11 mouse cellular contexts compared by ENCODE assay signal in the genomic region with DNA sequence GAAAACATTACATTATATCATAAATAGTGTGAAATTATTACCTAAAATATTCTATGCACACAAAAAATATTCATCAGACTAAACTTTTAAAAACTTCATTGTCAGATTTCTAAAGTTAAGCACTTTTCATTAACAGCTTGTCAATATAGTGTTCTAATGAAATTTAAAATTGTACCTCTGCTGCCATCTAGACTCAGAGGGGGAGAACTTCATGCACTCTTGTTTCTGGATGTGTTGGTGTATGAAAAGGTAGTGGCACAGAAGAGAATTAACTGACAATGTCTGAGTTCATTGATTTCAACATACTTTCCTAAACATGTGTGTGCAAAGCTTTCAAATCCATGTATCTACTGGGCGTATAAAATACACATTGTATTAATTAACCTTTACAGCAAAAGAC.
DNase-seq lines count a peak whose midpoint lies in the region; ATAC-seq and TF ChIP-seq lines count a peak whose summit lies in the region.
"Had no signal": no experiment of that assay in that cellular context is flagged by ENCODE, and none has a peak within 500 bp of the region (broad histone marks: within the 10 kb centered on the region; RNA-seq: fewer than 3 reads in every experiment).

No protein-coding gene starts in this region.

- no peaks in the 10 kb centered on the region for H3K36me3 ChIP-seq in heart, postnatal 0 days (replicated peaks; ENCODE audit: control insufficient read depth, insufficient read depth, low read length)
- H3K36me3 ChIP-seq in heart, embryonic 10.5 days: no peaks in the 10 kb centered on the region
- no peaks in the 10 kb centered on the region for H3K36me3 ChIP-seq in midbrain, embryonic 14.5 days (ENCODE audit: control insufficient read depth, insufficient read depth, low read length)
- H3K36me3 ChIP-seq in midbrain, embryonic 13.5 days: no peaks in the 10 kb centered on the region
- H3K36me3 ChIP-seq: embryonic facial prominence, embryonic 13.5 days; limb, embryonic 12.5 days had no signal

- no peak for TF ChIP-seq EP300 in heart, postnatal 0 days (IDR thresholded peaks at IDR 0.05; ENCODE audit: low read depth)

- peak; percentile 59 for TF ChIP-seq CTCF in heart, postnatal 0 days (IDR thresholded peaks at IDR 0.05; ENCODE audit: low read depth)

- H3K9me3 ChIP-seq in heart, postnatal 0 days (replicated peaks; ENCODE audit: control insufficient read depth, low read length): no peaks in the 10 kb centered on the region
- H3K9me3 ChIP-seq in heart, embryonic 10.5 days: no peaks in the 10 kb centered on the region
- H3K9me3 ChIP-seq in midbrain, embryonic 14.5 days (ENCODE audit: control insufficient read depth, low read length): no peaks in the 10 kb centered on the region
- H3K9me3 ChIP-seq in midbrain, embryonic 13.5 days: no peaks in the 10 kb centered on the region
- H3K9me3 ChIP-seq: embryonic facial prominence, embryonic 13.5 days; limb, embryonic 12.5 days had no signal

- intact Hi-C loops in gastrocnemius, postnatal 14 days (cut with DNase I; ENCODE audit: low total_unique reads): no loop called here

- no peaks in the 10 kb centered on the region for H3K27me3 ChIP-seq in heart, postnatal 0 days (ENCODE audit: control insufficient read depth, insufficient read depth, low read length)
- no peaks in the 10 kb centered on the region for H3K27me3 ChIP-seq in heart, embryonic 10.5 days (ENCODE audit: insufficient read depth, poor library complexity, severe bottlenecking)
- H3K27me3 ChIP-seq in midbrain, embryonic 14.5 days (ENCODE audit: control insufficient read depth, insufficient read depth, low read length): no peaks in the 10 kb centered on the region
- H3K27me3 ChIP-seq in midbrain, embryonic 13.5 days: no peaks in the 10 kb centered on the region
- H3K27me3 ChIP-seq: embryonic facial prominence, embryonic 13.5 days; limb, embryonic 12.5 days had no signal

- peak; percentile 26 for DNase-seq in heart, postnatal 0 days (ENCODE audit: low spot score)
- no peak for DNase-seq in heart, embryonic 10.5 days (ENCODE audit: low spot score)
- DNase-seq in midbrain, embryonic 14.5 days: peak; percentile 82
- DNase-seq in embryo, embryonic 9.5 days (ENCODE audit: extremely low spot score): peak; percentile 12
- peak; percentile 36 for DNase-seq in retina, postnatal 1 day
- no peak for DNase-seq in gastrocnemius, adult 18-20 months (ENCODE audit: low spot score)
- DNase-seq in gastrocnemius, postnatal 14 days: no peak
- DNase-seq: heart, postnatal 14 days had no signal

- H3K4me3 ChIP-seq in heart, postnatal 0 days (ENCODE audit: low read depth, low read length): no peak overlapping the region
- no peak overlapping the region for H3K4me3 ChIP-seq in heart, embryonic 10.5 days
- H3K4me3 ChIP-seq in midbrain, embryonic 14.5 days (replicated peaks; ENCODE audit: low read depth, low read length): no peak overlapping the region
- H3K4me3 ChIP-seq in midbrain, embryonic 13.5 days (replicated peaks): no peak overlapping the region
- H3K4me3 ChIP-seq: embryonic facial prominence, embryonic 13.5 days; limb, embryonic 12.5 days had no signal

- no peaks in the 10 kb centered on the region for H3K4me1 ChIP-seq in heart, postnatal 0 days (ENCODE audit: control insufficient read depth, insufficient read depth)
- H3K4me1 ChIP-seq in heart, embryonic 10.5 days: no peaks in the 10 kb centered on the region
- no peaks in the 10 kb centered on the region for H3K4me1 ChIP-seq in midbrain, embryonic 14.5 days (ENCODE audit: control insufficient read depth, insufficient read depth, low read length)
- no peaks in the 10 kb centered on the region for H3K4me1 ChIP-seq in midbrain, embryonic 13.5 days (replicated peaks)
- H3K4me1 ChIP-seq: embryonic facial prominence, embryonic 13.5 days had no signal

- no peak overlapping the region for H3K4me2 ChIP-seq in heart, postnatal 0 days (ENCODE audit: low read depth, low read length)
- no peak overlapping the region for H3K4me2 ChIP-seq in midbrain, embryonic 14.5 days (ENCODE audit: low read length)
- H3K4me2 ChIP-seq in midbrain, embryonic 13.5 days (replicated peaks): no peak overlapping the region
- H3K4me2 ChIP-seq: embryonic facial prominence, embryonic 13.5 days; limb, embryonic 12.5 days had no signal

- H3K9ac ChIP-seq in heart, postnatal 0 days (replicated peaks; ENCODE audit: low read depth, low read length): no peak overlapping the region
- no peak overlapping the region for H3K9ac ChIP-seq in midbrain, embryonic 14.5 days (replicated peaks; ENCODE audit: low read length)
- no peak overlapping the region for H3K9ac ChIP-seq in midbrain, embryonic 13.5 days (replicated peaks)
- H3K9ac ChIP-seq: embryonic facial prominence, embryonic 13.5 days; limb, embryonic 12.5 days had no signal

- WGBS in heart, postnatal 0 days: 47% methylated on average over 1 of the region's 1 CpGs
- 56% methylated on average over 1 of the region's 1 CpGs for WGBS in heart, embryonic 10.5 days
- WGBS in midbrain, embryonic 14.5 days: 50% methylated on average over 1 of the region's 1 CpGs
- WGBS in midbrain, embryonic 13.5 days: 64% methylated on average over 1 of the region's 1 CpGs

- H3K27ac ChIP-seq in heart, postnatal 0 days (ENCODE audit: low read depth): no peak overlapping the region
- H3K27ac ChIP-seq in heart, embryonic 10.5 days: no peak overlapping the region
- H3K27ac ChIP-seq in midbrain, embryonic 14.5 days (replicated peaks; ENCODE audit: low read depth, low read length): no peak overlapping the region
- H3K27ac ChIP-seq in midbrain, embryonic 13.5 days: no peak overlapping the region
- H3K27ac ChIP-seq: embryonic facial prominence, embryonic 13.5 days; limb, embryonic 12.5 days had no signal

- ATAC-seq in heart, postnatal 0 days (ENCODE audit: insufficient read depth, low read depth): no peak
- peak; percentile 70; the same call in 1 of the 2 replicates for ATAC-seq in midbrain, embryonic 14.5 days (ENCODE audit: low FRiP score, low TSS enrichment)
- no peak for ATAC-seq in midbrain, embryonic 13.5 days

Comparison
In these comparisons a context has a peak if more than half of its experiments do, and no peak if none do; other contexts are left out.
1. DNase-seq: peak in heart, postnatal 0 days (single experiment), midbrain, embryonic 14.5 days (single experiment), embryo, embryonic 9.5 days (single experiment) and retina, postnatal 1 day (single experiment); none in heart, embryonic 10.5 days (single experiment), gastrocnemius, adult 18-20 months (single experiment) and gastrocnemius, postnatal 14 days (single experiment).